Mouse (Mus musculus): ENCODE measurements around the gene Ttbk1.

Gene Ttbk1

GRCm38 (mm10) chr17:46408478-46408877, 79.0 kb downstream of the Ttbk1 start:
- DNase-seq (ENCODE audit: low spot score) = no peak

GRCm38 (mm10) chr17:46394631-46395030, 92.8 kb downstream of the Ttbk1 start:
- no peak for DNase-seq (ENCODE audit: low spot score)

DNA sequence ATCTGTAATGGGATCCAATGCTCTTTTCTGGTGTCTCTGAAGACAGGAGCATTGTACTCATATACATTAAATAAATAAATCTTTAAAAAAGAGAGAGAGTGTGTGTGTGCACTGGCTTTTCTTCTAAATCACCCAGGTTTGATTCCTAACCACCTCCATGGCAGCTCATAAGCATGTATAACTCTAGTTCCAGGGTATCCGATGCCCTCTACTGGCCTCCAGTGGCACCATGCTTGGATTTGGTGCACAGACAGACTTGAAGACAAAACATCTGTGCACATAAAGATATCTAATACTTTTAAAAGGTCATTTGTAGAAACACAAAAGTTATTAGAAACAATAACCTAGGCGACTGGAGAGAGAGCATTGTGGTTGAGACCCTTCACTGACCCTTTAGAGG, 94.5 kb downstream of the Ttbk1 start:
- DNase-seq (ENCODE audit: low spot score) = no peak

Measured in layer of hippocampus, adult 9-10 months (tissue).